ENCODE assay signal across 22 mouse cellular contexts in genomic region chr5:147165060-147165459, GRCm38 (mm10). TPM values are rescaled to one million over a fixed set of nuclear protein-coding genes. Genes with fewer than 3 reads are reported as not detected.
A peak's percentile ranks its signal among the peaks of the same experiment; 100 is the strongest.
DNase-seq lines count a peak whose midpoint lies in the region; TF ChIP-seq lines count a peak whose summit lies in the region.
"Had no signal": no experiment of that assay in that cellular context is flagged by ENCODE, and none has a peak within 500 bp of the region (broad histone marks: within the 10 kb centered on the region; RNA-seq: fewer than 3 reads in every experiment).

No protein-coding gene starts in this region.

- H3K4me1 ChIP-seq in testis, adult 2 months (ENCODE audit: control insufficient read depth, insufficient read depth, low read length): no peaks in the 10 kb centered on the region
- H3K4me1 ChIP-seq in forebrain, embryonic 10.5 days: no peaks in the 10 kb centered on the region
- H3K4me1 ChIP-seq: embryonic facial prominence, embryonic 13.5 days; forebrain, embryonic 12.5 days; limb, embryonic 13.5 days; midbrain, embryonic 12.5 days; stomach, embryonic 15.5 days had no signal

- peak; percentile 20 for DNase-seq in embryo, embryonic 10.5 days (ENCODE audit: low spot score)
- no peak for DNase-seq in embryo, embryonic 10 days (ENCODE audit: low spot score)
- no peak for DNase-seq in layer of hippocampus, adult 2 months (ENCODE audit: low spot score in 2 of 2)
- DNase-seq in layer of hippocampus, postnatal 14 days (ENCODE audit: low spot score in 2 of 2): no peak
- no peak for DNase-seq in testis, postnatal 14 days (ENCODE audit: low spot score)
- DNase-seq in spleen, postnatal 14 days (ENCODE audit: low spot score in 2 of 2): no peak
- DNase-seq in forebrain, embryonic 10.5 days (ENCODE audit: extremely low spot score, low spot score): no peak
- DNase-seq: cerebellum, adult 8-10 months; heart, adult 11 months; heart, postnatal 36 days; kidney, postnatal 25 days; layer of hippocampus, postnatal 36 days; lung, postnatal 10 days had no signal

- 86% methylated on average over 6 of the region's 6 CpGs for WGBS in forebrain, embryonic 10.5 days

- no peaks in the 10 kb centered on the region for H3K9me3 ChIP-seq in forebrain, embryonic 10.5 days
- H3K9me3 ChIP-seq: embryonic facial prominence, embryonic 13.5 days; forebrain, embryonic 12.5 days; limb, embryonic 13.5 days; midbrain, embryonic 12.5 days; stomach, embryonic 15.5 days had no signal

- no peak for TF ChIP-seq POLR2A in testis, adult 2 months (IDR thresholded peaks at IDR 0.05; ENCODE audit: control insufficient read depth, low read depth, low read length)

- no peak overlapping the region for H3K4me3 ChIP-seq in layer of hippocampus, adult 2 months
- no peak overlapping the region for H3K4me3 ChIP-seq in testis, adult 2 months (ENCODE audit: control insufficient read depth, low read depth, low read length)
- H3K4me3 ChIP-seq in forebrain, embryonic 10.5 days: no peak overlapping the region
- H3K4me3 ChIP-seq: embryonic facial prominence, embryonic 13.5 days; forebrain, embryonic 12.5 days; limb, embryonic 13.5 days; midbrain, embryonic 12.5 days; stomach, embryonic 15.5 days had no signal

- H3K36me3 ChIP-seq in testis, adult 2 months (ENCODE audit: control insufficient read depth, insufficient read depth, low read length): no peaks in the 10 kb centered on the region
- H3K36me3 ChIP-seq in forebrain, embryonic 10.5 days (replicated peaks): no peaks in the 10 kb centered on the region
- H3K36me3 ChIP-seq: embryonic facial prominence, embryonic 13.5 days; forebrain, embryonic 12.5 days; limb, embryonic 13.5 days; midbrain, embryonic 12.5 days; stomach, embryonic 15.5 days had no signal

- peak; percentile 54 for TF ChIP-seq CTCF in layer of hippocampus, adult 2 months (conservative IDR thresholded peaks at IDR 0.05)
- TF ChIP-seq CTCF in testis, adult 2 months (IDR thresholded peaks at IDR 0.05; ENCODE audit: control insufficient read depth, insufficient read depth, insufficient replicate concordance, low read depth, low read length): peak; percentile 50; the same call in 1 of the 2 replicates

- H3K27me3 ChIP-seq in testis, adult 2 months (ENCODE audit: control insufficient read depth, insufficient read depth, low read length): no peaks in the 10 kb centered on the region
- peaks cover 73% of the 10 kb centered on the region for H3K27me3 ChIP-seq in forebrain, embryonic 10.5 days (ENCODE audit: poor library complexity, severe bottlenecking)
- H3K27me3 ChIP-seq: limb, embryonic 13.5 days; stomach, embryonic 15.5 days had no signal

- no peak overlapping the region for H3K27ac ChIP-seq in layer of hippocampus, adult 2 months
- H3K27ac ChIP-seq in testis, adult 2 months (ENCODE audit: control insufficient read depth, insufficient read depth, low read depth, low read length): no peak overlapping the region
- no peak overlapping the region for H3K27ac ChIP-seq in forebrain, embryonic 10.5 days
- H3K27ac ChIP-seq: embryonic facial prominence, embryonic 13.5 days; forebrain, embryonic 12.5 days; limb, embryonic 13.5 days; midbrain, embryonic 12.5 days; stomach, embryonic 15.5 days had no signal

RNA-seq across cellular contexts. Expression of gene Gsx1, which starts 23.4 kb away (rescaled TPM):
- total RNA-seq in layer of hippocampus, adult 2 months (2021): under 1 TPM; 0.20 to 0.52 TPM
- under 1 TPM; 0.72 to 0.97 TPM for total RNA-seq in layer of hippocampus, postnatal 14 days (2021)
- polyA plus RNA-seq in testis, adult 2 months (2012; rRNA removed): not detected in 2 replicates
- polyA plus RNA-seq in forebrain, embryonic 10.5 days (2016; fragmentation: Nextera tagmentation; extraction: Ambion mirVana): 2.4 and 3.0 TPM in 2 replicates
- total RNA-seq: heart, postnatal 36 days had no signal
- polyA plus RNA-seq: C2C12; embryonic facial prominence, embryonic 13.5 days; intestine, embryonic 14.5 days; limb, embryonic 13.5 days; stomach, embryonic 15.5 days; urinary bladder, adult 2 months had no signal
